Mouse (Mus musculus) embryo, embryonic 11.5 days (tissue): Measurements from ENCODE around the gene Cul9.
A peak's percentile ranks its signal among the peaks of the same experiment; 100 is the strongest.
"Not testable (repeated sequence)": the region's sequence is repeated elsewhere in the genome, so short reads cannot be mapped to it uniquely, and the experiment has no call there.

ENCODE experiments used
- DNase-seq: peaks from one replicate; pipeline ENCODE4 v3.0.0-alpha.2; 2012; ENCODE audit warnings: low read depth, low spot score

The Cul9 gene

DNA sequence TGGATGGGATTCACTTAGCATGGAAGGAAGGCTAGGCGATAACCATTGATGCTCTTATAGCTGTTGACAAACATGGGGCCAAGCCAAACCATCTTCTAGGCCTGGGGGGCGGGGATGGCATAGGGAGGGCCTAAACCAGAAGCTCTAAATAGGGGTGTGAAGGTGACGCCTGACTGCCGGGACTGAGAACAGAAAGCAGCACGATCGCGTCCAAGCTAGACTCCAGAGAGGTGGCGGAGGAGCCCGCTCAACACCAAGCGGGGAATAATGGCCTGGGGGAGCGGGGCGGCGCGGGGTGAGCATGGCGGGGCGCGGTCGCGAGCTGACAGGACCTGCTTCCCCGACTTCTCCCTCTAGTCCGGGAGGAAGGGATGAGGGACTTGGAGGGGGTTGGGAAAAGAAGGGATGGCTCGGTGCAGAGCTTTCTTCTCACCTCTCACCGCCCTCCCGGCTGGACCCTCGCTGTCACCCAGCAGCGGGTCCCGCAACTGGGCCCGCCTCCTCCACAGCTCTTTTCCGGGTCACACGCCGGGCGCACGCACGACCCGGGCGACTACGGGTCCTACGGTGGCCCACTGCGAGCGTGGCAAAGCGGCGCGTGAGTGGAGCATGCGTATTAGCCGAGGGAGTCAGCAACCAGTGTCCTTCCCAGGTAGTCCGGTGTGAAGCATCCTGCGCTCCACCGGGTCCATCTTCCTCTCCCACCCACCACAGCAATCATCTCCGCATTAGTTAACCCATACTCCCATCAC, at the start of gene Cul9:
TSS of gene Cul9 (minus strand) at position 576 of the 752 bp plus-strand sequence.
- peak; percentile 30 for DNase-seq

DNA sequence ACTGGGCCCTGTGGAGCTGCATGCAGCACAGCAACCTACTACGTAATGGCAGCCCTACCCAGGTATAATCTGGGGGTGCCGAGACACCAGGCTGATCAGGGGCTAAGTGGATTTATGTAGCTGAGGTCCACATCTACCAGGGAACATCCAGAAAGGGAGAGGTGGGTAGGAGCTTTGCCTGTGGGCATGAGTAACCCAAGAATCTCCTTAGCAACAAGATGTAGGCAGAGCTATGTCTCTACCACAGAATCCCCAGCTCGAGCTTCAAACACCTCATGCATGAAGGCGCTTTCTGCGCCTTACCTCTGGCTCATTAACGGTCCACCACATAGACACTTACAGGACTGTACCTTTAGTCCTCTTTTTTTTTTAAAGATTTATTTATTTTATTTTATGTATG, 49.1 kb upstream of the Cul9 start:
- DNase-seq, result no peak

DNA sequence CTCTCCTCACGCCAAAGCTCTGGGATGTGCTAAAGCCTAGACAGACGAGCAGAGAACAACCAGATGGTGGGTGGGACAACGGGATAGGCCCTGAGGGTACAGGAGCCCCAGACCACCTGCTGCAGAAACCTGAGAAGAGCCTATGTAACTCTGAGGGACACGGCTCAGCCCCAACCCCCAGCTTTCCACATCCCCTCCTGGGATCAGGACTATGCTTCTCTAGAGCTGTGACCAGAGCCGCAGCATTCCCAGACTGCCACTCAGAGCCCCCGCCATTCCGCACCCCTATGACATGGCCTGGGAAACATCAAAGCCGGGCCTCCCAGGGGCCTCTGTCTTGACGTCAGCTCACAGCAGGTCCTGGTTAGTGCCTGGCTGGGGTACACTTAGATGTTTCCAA, 48.4 kb upstream of the Cul9 start:
- DNase-seq, result no peak

DNA sequence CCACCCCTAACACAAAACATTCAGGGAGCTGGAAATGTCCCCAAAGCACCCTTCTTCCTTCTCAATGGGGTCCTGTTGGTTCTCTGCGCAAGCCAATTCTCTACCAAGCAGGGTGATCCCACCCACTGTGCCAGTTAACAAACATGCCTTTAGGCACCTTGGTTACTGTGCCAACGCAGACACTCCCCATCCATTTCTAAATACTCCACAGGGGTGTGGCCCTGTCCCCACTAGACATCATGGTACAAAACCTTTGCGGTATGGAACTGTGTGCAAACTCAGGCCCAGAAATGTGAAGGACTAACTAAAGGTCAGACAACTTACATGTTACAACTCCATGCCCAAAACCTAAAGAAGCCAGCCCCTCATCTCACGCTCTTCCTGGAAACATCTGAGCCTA, 46.9 kb upstream of the Cul9 start:
- DNase-seq, result no peak

DNA sequence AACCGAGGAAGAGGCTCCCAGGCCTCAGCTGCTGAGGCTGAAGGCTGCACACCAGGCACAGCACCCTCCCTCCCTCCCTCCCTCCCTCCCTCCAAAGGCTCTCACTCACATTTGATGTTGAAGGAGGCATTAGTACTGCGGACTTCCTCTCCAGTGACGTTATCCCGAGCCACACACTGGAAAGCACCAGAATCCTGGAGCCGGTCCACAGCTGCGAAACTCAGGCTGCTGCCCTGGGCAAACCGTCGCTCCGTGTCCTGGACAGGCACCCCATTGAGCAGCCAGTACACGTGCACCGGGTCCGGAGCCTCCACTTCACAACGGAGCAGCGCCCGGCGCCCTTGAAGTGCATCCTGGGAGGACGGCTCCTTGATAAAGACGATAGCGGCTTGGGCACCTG, 45.2 kb upstream of the Cul9 start:
- DNase-seq, result no peak

DNA sequence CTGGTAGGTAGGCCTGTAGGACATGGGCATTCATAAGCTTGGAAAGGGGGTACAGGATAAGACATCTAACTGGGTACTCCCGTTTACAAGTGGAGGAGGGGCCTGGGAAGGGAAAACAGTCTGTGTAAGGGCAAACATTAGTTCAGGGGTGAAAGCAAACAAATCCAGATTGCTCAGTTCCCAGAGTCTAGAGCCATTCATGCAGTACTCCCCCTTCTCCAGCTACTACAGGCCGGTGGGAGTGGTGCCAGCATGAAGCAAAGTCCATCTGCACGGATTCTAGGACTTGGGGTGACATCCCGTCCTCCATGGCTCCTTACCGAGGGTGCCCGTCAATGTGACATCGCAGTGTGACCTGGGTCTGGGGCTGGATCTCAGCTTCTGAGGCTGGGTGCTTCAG, 44.3 kb upstream of the Cul9 start:
- no peak for DNase-seq

DNA sequence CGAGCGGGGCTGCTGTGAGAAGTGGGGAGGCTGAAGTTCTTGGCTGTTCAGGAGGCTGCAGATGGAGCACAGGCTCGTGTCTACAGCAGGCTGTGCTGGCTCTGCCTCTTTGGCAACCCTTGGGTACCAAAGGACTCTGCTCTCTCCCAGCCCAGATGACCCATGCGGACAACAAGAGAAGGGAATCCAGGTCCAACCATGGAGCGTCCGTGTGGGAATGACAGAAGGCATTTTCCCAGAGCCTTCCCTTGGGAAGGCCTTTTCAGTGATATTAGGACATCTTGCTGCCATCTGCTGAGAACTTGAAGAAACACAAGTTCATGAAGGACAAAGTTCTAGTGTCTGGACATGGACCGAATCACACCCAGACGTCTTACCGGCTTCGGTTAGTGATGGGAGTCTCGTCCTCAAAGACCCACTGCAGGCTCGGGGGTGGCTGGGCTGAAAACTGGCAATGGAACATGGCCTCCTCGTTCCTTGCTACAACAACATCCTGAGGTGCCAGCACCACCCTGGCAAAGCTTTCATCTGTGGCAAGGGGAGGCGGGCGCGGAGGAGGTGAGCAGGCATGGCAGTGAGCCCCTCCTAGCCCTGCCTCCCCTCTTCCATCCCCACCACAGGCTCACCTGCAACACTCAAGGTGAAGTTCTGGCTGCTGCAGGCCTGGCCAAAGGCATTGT, 43.6 kb upstream of the Cul9 start:
- DNase-seq, result no peak

DNA sequence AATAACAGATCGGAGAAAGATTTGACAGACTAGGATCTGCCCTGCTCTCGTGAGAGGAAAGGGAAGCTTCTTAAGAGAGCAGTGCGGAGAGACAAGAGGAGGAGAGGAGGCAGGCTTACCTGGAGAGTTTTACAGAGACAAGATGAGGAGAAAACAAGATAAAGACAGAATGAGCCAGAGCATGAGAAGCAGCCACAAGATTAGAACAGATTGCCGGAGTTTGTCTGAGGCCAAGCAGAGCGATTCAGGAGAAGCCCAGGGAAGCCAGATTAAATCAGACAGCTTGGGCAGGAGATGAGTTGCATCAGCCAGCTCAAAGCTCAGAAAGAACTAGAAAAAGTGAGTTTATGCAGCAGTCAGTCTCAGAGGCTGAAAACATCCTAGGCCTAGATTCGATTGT, 42.7 kb upstream of the Cul9 start:
- no peak for DNase-seq

DNA sequence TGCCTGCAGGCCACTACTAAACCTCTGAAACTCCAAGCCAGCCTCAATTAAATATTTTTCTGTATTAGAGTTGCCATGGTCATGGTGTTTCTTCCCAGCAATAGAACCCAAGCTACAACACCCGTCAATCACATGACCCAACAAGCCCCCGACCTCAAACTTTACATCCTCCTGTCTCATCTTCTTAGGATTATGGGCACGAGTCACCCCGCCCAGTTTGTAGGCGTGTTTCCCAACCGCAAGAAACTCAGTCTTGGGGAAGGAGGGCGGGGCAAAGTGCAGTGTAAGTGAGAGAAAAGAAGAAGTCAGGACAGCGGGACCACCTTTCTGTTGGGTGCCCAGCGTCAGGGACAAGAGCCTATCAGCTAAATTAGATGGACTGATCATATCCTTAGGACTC, 42.0 kb upstream of the Cul9 start:
- no peak for DNase-seq

DNA sequence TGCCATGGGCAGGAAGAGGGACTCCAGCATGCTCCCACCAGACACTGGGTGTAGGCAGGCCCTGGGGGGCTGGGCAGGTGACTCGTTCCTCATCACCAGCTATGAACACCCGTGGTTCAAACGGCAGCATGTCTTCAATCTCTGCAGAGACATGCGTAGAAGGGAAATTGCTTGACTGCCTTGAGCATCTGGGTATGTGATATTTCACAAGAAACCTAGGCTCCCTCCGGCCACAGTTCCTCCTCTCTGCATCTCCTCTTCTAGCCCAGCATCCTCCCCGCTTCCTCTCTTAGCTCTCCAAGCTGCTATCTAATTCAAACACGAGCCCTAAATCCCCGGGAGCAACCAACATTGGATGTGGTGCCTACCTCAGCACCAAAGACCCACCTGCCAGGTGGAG, 40.1 kb upstream of the Cul9 start:
- DNase-seq, result no peak

DNA sequence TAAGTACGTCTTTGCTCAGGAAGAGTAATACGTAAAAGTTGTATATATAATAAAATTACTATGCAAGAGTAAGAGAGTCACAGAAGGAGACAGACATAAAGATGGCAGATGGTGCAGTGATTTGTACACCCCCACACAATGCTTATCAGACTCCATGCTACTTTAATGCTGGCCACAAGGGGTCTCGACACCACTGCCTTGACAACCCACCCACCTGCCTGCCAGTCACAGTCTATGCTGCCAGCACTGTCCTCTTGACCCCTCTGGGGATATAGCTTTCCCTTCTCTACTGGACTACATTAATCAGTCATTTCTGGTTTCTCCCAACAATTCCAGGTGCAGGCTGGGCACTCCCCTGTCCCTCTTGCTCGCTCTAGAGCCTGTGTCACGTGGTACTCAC, 32.5 kb upstream of the Cul9 start:
- DNase-seq, result no peak

DNA sequence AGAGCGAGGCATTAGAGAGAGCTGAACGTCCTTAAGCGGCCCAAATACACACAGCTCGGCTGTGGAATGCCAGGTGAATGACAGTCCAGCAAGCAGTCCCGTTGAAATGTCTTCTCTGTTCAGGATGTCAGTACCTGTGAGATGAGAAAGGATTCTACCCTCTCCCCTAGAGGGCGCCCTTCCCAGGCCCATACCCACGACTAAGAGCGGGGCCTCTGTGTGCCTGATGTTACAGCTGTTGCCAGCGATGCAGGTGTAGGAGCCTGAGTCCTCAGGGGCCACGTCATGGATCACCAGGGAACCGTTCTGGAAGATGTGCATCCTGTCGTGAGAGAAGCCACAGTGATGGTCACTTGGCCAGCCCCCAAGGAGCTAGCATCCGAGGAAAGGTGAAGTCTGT, 29.9 kb upstream of the Cul9 start:
- DNase-seq, result no peak

DNA sequence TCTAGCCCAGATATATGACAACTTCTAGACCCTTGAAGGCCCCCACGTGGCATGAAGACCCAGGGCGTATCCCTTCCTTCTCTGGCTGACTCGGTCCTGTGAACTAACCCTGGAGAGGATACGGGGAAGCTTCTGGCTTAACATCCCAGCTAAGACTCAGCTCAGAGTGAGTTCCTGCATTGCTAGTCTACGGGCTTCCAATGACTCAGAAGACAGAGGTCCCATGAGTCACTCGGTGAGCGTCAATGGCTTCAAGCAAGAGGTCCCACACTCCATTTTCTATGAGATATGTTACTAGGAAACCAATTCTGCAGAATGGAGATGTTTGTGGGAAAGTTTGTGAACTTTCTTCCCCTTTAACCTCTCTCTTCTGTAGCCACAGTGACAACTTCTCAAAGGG, 28.3 kb upstream of the Cul9 start:
- no peak for DNase-seq

DNA sequence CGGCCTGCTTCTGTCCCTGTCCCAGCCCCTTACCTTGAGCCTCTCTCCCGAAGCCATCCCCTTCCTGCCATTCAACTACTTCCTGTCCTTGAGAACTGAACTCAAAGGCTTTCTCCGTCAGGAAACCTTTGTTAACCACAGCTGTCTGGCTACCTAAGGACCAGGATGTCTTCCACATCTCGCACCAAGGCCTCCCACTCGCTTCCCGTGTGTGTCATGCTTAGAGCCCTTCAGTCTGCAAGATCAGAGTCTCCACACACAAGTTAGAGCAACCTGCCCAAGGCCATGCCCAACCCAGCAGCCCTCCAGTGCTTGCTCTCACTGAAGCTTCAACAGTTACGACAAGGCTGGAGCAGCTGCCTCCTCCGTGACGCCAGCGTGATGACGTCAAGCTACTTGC, 24.8 kb upstream of the Cul9 start:
- DNase-seq, result no peak

DNA sequence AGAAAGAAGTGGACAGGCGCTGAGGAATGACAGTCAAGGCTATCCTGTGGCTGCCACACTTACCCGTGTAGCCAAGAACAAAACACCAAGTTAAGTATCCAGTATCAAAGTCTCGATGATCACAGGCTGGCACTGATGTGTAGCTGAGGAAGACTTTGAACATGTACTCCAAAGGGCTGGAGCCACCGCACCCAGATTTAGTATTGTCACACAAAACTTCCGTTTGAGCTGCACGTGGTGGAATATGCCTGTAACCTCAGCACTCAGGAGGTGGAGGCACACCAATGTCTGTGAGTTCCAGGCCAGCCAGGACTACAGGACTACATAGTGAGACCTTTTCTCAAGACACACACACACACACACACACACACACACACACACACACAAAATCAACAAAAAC, 13.0 kb upstream of the Cul9 start:
- DNase-seq, result no peak

DNA sequence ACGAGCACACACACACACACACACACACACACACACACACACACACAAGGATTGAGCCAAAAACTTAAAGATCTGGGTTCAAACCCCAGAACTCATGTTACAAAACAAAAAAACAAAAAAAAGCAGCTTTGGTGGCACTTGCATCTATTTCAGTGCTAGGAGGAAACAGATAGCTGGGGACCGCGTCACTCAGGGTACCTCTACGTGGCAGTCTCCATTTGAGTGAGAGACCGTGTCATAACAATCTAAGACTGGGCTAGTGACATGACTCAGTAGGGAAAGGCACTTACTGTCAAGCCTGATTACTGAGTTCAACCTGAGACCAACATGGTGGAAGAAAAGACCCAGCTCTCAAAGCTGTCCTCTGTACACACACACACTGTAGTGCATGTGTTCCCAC, 12.0 kb upstream of the Cul9 start:
- DNase-seq, result no peak

DNA sequence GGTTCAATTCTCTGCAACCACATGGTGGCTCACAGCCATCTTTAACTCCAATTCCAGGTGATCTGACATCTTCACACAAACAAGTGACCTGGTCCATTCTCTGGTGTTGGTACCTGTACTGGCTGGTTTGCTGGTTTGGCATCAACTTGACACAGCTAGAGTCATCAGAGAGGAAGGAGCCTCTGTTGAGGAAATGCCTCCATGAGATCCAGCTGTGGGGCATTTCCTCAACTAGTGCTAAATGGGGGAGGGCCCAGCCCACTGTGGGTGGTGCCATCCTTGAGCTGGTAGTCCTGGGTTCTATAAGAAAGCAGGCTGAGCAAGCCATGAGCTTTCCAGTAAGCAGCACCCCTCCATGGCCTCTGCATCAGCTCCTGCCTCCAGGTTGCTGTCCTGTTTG, 11.1 kb upstream of the Cul9 start:
- not testable (repeated sequence) for DNase-seq

DNA sequence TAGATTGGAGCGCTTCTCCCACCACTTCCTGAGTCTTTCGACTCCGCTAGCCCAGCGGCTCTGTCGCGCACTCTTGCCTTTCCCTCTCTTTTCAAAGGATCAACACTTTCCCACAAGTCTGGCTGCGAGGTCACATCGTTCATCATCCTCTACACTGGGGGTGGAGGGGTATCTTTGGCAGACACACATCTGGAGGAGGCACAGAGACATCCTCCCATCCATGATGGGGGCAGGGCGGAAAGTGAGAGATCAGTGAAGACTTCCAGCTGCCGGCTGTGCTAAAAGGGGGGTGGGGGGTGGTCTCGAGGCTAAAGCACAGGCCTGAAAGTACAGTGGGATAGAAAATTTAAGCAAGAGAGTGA, 10.4 kb upstream of the Cul9 start:
- DNase-seq, result peak; percentile 57

DNA sequence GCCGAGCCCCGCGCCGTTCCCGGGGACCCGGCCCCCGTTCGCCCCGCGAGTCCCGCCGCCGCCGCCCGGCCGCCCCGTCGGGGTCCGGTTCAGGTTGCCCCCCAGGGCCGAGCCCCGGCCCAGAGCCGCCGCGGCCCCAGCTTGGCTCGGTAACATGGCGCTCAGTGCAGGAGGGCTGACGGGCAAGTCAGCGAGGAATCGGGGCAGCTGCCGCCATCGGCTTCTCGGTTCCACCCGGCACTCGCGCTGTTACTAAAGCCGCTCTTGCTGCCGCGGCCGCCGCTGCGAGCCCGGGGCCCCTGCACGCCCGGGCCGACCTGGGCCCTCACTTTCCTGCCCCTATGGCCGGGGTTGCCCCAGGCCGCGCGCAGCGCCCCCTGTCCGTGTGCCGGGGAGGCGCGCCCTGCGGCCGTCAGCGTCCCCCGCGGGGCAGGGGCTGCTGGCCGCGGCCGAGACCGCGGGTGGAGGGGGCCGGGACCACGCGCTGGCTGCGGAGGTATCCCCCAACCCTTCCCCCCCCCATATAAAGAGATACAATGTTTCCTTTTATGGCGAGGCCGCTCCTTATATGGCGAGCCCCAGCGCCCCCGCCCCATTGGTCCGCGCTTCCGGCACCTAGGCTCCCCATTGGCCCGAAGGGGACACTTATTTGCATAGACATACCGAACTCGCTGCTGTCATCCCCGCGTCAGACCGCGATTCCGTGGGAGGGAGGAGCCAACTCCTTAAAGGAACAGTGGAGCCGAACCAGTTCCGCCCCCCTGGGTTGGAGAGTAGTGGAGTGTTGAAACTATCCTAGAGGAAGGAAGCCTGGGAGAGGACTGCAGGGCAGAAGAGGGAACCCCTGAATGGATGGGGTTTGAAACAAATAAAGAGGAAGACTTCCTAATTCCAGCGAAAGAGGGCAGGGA, 9.7 kb upstream of the Cul9 start, which contains the start of gene Srf:
TSS of gene Srf (minus strand) at position 503 of the 911 bp plus-strand sequence.
- DNase-seq, result peak; percentile 97

DNA sequence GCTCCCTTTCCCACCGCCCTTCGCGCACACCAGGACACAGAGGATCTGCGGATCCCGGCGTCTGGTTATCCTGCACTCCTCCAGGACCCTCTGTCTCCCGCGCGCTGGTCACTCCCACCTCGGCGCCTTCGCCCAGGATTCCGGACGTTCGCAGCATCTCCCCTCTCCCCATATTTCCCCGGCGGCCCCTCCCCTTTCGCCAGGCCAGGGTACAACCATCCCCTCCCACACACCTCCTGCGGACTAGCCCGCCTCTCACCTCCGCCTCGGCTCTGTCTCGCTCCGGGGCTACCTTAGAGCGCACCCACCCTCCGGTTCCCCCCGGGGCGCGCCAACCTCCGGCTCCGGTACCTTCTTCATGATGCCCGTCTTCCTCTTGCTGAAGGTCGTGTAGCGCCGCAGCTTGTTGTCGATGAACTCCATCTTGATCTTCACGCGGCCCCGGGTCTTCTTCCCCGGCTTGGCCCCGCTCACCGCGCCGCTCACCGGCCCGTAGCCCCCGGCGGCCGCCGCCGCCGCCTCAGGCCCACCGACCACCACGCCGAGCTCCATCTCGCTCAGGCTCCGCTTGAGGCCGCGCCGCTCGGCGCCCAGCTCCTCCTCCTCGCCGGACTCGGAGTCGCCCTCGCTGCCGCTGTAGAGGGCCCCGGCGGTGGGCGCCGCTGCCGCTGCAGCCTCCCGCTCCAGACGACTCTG, 8.9 kb upstream of the Cul9 start:
- DNase-seq, result peak; percentile 30

DNA sequence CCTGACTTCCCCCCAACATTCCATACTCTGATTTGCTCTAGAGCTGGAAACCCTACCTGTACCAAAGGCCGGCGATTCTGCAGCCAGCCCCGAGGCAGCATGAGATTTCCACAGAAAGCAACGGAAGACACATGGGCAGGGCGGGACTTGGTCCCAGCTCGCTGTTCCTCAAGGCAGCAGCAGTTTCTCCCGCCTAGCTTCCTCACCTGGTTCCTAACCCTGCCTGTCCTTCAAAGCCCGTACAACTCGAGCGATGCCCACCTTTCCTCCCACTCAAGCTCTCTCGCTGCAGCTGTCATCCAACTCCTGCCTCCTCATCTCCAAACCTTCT, 8.4 kb upstream of the Cul9 start:
- peak; percentile 17 for DNase-seq

DNA sequence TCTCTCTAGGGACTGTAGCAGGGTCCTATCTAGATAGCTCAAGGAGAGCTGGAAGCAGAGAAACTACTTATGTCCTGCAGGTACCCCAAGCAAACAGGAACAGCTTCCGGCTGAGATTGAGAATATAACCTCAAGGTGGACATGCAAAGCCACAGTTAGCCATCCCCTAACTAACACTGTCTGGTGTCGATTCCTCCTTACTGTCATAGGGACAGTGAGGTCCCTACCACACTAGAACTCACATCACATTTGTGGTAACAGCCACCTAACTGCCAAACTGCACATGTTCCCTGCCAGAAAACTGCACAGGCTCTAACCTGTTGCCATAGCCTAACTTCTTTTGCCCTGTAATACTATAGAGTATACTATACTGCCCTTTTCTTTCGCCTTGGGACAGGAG, 7.7 kb upstream of the Cul9 start:
- no peak for DNase-seq
